Mouse (Mus musculus) left cerebral cortex, postnatal 10 days (tissue): Measurements from ENCODE around the gene Tnpo1. TPM values are rescaled to one million over a fixed set of nuclear protein-coding genes. Genes with fewer than 3 reads are reported as not detected.
A peak's percentile ranks its signal among the peaks of the same experiment; 100 is the strongest.
"Not testable (repeated sequence)": the region's sequence is repeated elsewhere in the genome, so short reads cannot be mapped to it uniquely, and the experiment has no call there.

Experiments
- DNase-seq, 2 experiments: peaks; one replicate each; pipeline ENCODE4 v3.0.0; 2021 to 2022; ENCODE audit warnings: low spot score in 2 of 2, mixed read lengths in 1 of 2; ENCODE audit errors: extremely low spot score in 1 of 2
- intact Hi-C: fragments of 180-260 bp; cut with DNase I; formaldehyde crosslinking; loops from one replicate; pipeline ENCODE4 v1.15.1; 2025
- total RNA-seq, 2 experiments: library from RNA; stranded (reverse); gene quantifications; 2 replicates each; pipeline ENCODE4 v1.2.3; 2021

Tnpo1 gene
- total RNA-seq, 2 experiments from 2014 or later = 66.4 to 66.9 TPM

- DNase-seq = no peak
- intact Hi-C loops = no loop called here
Measured at GRCm38 (mm10) chr13:98836423-98837088, 89.6 kb downstream of the Tnpo1 start.

DNA sequence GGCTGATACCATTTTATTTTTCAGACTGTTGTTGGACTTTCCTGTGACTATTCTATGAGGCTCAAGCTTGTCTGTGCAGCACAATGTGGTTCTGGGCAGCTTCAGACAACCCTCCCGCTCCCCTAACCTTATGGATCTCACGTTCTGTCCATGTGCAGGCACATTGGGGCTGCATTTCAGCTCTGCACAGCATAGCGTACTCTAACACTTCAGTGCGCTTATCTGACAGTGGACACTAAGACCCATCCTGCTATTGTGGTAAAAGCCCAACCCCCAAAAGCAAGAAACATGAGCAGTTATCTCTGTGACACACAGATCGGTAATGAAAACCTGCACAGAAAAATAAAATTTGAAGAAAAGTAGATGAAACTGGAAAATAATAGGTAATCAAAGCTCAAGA lies 90.4 kb downstream of the Tnpo1 start:
- DNase-seq = no peak
- intact Hi-C loops = no loop called here

- intact Hi-C loops = no loop called here
- DNase-seq = no peak
Measured at GRCm38 (mm10) chr13:98834723-98835122, 91.5 kb downstream of the Tnpo1 start.

DNA sequence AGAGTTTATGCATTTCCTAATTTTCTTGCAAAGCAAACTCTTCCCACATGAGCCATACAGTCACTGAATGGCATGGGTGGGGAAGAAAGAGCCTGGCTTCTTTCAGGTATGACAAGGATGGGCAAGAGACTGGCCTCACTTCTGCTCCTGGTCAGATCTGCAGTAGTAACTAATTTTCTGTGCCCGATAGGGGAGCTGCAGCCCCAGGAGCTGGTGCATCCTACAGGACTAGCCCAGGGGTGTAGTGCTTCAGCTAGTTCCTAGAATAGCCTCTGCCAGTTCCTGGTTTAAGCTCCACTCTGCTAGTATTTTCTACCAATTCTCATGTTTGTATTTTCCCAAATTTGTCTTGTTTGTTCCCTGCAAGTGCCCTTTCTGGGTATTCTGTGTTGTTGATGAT lies 92.0 kb downstream of the Tnpo1 start:
- peak in 1 of 2 experiments; percentile 41 for DNase-seq
- intact Hi-C loops = no loop called here

GRCm38 (mm10) chr13:98832451-98833450 lies 93.4 kb downstream of the Tnpo1 start:
- intact Hi-C loops = no loop called here
- DNase-seq = no peak

GRCm38 (mm10) chr13:98829026-98829425 lies 97.2 kb downstream of the Tnpo1 start:
- intact Hi-C loops, DNase-seq: not testable (repeated sequence)

DNA sequence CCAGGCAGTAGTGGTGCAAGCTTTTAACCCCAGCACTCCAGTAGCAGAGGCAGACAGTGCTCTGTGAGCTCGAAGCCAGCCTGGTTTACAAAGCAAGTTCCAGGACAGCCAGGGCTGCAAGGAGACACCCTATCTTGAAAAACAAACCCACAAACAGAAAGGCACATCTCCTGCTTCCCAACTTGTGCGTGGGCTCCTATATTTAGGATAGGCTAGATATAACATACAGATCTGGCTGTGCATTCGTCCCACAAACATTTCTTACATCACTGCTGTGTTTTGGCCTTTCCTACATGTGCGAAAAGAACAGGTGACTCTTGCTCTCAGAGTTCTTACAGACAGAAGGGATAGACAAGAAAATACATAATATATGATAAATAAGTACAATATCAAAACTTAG lies 100.6 kb downstream of the Tnpo1 start:
- intact Hi-C loops = no loop called here
- DNase-seq = no peak

DNA sequence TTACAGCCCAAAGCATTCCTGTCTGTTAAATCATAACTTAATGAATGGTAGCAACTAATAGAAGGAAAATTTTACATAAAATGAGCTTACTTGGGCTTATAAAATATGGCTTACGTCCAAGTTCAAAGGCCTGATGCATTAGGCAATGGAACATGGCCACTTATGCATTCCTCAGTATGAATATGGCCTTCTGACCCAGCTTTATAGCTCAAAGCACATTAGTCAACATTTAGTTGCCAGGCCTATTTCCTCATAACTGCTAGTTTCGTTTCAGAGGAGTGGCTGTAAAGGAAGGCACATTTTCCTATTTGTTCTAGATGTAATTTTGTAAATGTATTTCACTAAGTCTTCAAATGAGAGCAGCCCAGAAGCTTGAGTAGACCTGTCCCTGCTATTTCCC lies 107.1 kb downstream of the Tnpo1 start:
- intact Hi-C loops = no loop called here

GRCm38 (mm10) chr13:98818205-98818604 lies 108.0 kb downstream of the Tnpo1 start:
- DNase-seq = no peak
- intact Hi-C loops = no loop called here

More for the DNA sequence above, 107.1 kb downstream of the Tnpo1 start:
- no peak for DNase-seq

- DNase-seq = no peak
- intact Hi-C loops = no loop called here
Measured at GRCm38 (mm10) chr13:98817766-98818165, 108.4 kb downstream of the Tnpo1 start.

- DNase-seq, intact Hi-C loops: not testable (repeated sequence)
Measured at GRCm38 (mm10) chr13:98816981-98817660, 109.1 kb downstream of the Tnpo1 start.

- DNase-seq = no peak
- intact Hi-C loops = no loop called here
Measured at GRCm38 (mm10) chr13:98816571-98816970, 109.6 kb downstream of the Tnpo1 start.

DNA sequence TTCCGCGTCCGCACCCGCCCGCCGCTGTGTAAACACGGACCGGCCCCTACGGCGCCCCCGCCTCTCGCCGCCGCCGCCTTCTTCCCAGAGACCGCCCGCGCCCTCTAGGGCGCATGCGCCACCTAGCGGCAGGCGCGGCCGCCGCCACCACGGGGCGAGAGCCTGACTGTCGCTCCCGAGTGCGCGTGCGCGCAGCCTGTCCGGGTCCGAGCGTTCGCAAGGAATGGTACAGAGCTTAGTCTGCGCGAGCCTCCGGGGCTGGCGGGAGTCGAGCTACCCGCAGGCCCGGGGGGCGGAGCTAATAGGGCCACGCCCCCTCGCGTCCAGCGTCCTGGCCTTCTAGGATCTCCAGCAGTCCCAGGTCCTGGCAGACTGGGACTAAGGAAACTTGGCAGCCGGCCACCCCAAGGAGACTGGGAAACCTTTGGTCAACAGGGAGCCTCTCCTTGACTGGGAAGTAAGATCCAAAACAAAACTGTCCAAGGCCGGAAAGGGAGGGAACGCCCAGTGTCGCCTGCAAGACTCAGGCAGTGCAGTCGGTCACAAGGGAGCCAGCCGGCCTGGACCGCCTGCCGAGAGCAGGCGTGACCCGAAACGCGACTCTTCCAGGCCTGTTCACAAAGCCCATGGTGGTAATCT lies 110.9 kb downstream of the Tnpo1 start, which contains the start of gene Fcho2:
Fcho2 (minus strand) TSS at position 303 of the 639 bp plus-strand sequence.
- peak; percentile 93 to 98 for DNase-seq
- intact Hi-C loops = no loop called here

DNA sequence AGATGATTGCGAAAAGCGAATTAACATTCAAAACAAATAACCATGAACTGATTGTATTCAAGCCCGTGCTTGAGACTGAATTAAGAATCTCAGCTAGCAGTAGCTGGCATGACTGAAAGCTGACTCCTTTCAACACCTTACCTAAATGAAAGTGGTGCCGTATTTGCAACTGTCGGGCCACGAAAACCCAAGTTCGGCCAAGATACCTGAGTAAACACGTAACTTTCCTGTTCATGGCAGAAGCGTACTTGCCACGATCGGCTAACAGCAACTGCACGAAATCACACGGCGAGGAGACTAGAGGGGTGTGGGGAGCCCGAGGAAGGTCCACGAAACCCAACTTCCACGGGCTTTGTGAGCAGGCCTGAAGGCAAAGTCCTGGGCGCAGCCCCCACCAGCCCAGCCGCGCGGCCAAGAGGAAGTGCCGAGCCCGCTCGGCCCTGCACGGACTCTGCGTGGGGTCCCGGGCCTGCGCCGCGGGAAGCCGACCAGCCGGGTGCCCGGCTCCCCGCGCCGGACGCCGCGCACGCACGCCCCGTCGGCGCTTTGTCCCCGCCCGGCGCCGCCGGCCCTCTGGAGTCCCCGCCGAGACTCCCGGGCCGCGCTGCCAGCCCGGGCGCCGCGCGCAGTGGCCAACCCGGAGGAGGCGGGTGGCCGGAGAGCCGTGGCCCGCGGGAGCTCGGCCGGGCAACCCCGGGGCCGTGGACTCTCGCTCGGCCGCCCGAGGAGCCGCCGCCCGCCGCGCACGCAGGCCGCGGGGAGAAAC lies 111.7 kb downstream of the Tnpo1 start:
- intact Hi-C loops = no loop called here
- DNase-seq = peak in 1 of 2 experiments; percentile 75

DNA sequence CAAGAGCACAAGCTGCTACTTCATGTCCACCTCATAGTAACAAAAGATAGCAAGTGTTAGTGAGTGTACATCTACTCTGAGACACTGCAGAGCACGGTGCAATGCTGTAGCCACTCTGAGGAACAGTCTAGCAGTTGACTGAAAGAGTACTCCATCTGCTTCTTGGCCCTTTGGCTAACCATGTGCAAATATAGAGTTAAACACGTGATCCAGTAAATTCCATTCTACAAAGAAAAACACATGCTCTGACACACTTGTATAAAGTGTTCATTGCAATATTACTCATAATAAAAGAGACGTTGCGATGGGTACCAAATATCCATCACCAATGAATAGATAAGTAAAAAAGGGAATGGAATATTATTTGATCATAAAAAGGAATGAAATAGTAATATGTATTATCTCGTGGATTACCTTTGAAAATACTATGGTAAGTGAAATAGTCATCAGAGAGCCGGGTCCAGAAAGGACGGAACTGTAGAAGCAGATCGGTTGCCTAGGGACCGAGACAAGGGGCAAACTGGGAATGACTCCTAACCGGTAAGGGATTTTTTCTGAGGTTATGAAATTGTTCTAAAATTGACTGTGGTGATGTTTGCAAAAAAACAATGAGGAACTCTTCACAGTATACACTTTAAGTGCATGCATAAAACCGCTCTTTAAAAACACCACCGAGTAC lies 112.4 kb downstream of the Tnpo1 start:
- DNase-seq = no peak
- intact Hi-C loops = no loop called here

GRCm38 (mm10) chr13:98813167-98813566 lies 113.0 kb downstream of the Tnpo1 start:
- DNase-seq = no peak
- intact Hi-C loops = no loop called here

- no peak for DNase-seq
- intact Hi-C loops = no loop called here
Measured at GRCm38 (mm10) chr13:98812285-98812684, 113.9 kb downstream of the Tnpo1 start.

DNA sequence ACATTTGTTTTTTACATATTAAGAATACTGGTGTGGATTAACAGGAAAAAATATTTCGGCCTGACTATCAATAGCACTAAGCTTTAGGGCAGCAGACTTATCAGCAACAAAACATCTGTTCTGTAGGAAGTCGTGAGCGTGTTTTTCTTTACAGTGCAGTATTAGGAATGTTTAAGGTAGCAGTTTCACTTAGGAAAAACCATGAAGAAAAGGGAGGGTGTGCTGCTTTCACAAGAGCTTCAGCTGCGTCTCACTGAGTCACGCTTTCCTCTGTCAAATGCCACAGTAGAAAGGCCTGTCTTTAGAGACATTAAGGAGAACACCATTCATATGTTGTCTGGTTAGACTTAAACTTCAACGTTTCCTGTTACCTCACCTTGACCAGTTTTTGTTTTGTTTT lies 116.0 kb downstream of the Tnpo1 start:
- intact Hi-C loops = no loop called here
- no peak for DNase-seq
